Mouse (Mus musculus): Measurements from ENCODE around the gene Zfp692.

DNA sequence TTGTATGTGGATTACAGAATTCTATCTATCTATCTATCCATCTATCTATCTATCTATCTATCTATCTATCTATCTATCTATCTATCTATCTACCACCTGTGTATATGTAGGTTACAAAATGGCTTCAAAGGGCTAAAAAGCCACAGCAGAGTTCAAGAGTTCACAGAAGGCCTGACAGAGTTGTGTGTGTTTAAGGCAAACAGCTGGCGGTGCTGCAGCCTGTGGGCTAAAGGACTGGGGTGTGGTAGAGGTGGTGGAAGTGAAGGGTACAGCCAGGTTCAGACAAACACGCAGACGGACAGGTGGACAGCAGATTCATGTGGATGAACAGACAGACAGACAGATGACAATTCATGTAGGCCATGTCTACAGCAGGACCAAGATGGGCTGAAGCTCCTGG, 38.6 kb upstream of the Zfp692 start:
- no peak for TF ChIP-seq GATA1 (IDR thresholded peaks at IDR 0.05; ENCODE audit: low read depth, low read length)
- no peak for TF ChIP-seq CTCF (IDR thresholded peaks at IDR 0.05 in 2 of 3, conservative IDR thresholded peaks at IDR 0.05 in 1 of 3; ENCODE audit: control insufficient read depth in 1 of 3, insufficient read depth in 1 of 3, low read depth in 2 of 3, low read length in 3 of 3, poor library complexity in 1 of 3, severe bottlenecking in 1 of 3)
- TF ChIP-seq GABPA (IDR thresholded peaks at IDR 0.05; ENCODE audit: low read depth, low read length): no peak
- no peak for TF ChIP-seq POLR2AphosphoS5 (IDR thresholded peaks at IDR 0.05; ENCODE audit: borderline replicate concordance, low read depth, low read length)
- no peak for TF ChIP-seq UBTF (IDR thresholded peaks at IDR 0.05; ENCODE audit: borderline replicate concordance, insufficient read depth, low read depth, low read length)

Measured in MEL (cell line).